Mouse (Mus musculus) adrenal gland, postnatal 10 days (tissue): ENCODE measurements around the gene 0610040J01Rik. TPM values are rescaled to one million over a fixed set of nuclear protein-coding genes. Genes with fewer than 3 reads are reported as not detected.

Source experiments
- total RNA-seq, 2 experiments: library from RNA; stranded (reverse); gene quantifications; 2 replicates each; pipeline ENCODE4 v1.2.3; 2021

The 0610040J01Rik gene
- total RNA-seq, 2 experiments from 2014 or later = 3.6 to 5.9 TPM

Other genes starting within 250 kb of the 0610040J01Rik start
- gene Nwd2, start 163.3 kb upstream of the 0610040J01Rik start, total RNA-seq = under 1 TPM; 0.06 to 0.21 TPM
- 10 to 100 TPM; 32.3 to 32.4 TPM for gene Rell1, start 156.5 kb downstream of the 0610040J01Rik start, total RNA-seq